Mouse (Mus musculus): ENCODE data around the gene Naa15. TPM values are rescaled to one million over a fixed set of nuclear protein-coding genes. Genes with fewer than 3 reads are reported as not detected.
"Not testable (repeated sequence)": the region's sequence is repeated elsewhere in the genome, so short reads cannot be mapped to it uniquely, and the experiment has no call there.

The Naa15 gene
- polyA plus RNA-seq, 1 experiment, result 3.9 TPM

GRCm38 (mm10) chr3:51416364-51417134 is 1.6 kb downstream of the Naa15 start:
- TF ChIP-seq POLR2A (IDR thresholded peaks at IDR 0.05; ENCODE audit: borderline replicate concordance, extremely low read depth, low read depth, low read length) (no peak), CTCF (IDR thresholded peaks at IDR 0.05; ENCODE audit: insufficient read depth, low read length) (no peak)
- peak; percentile 48 for DNase-seq
- peak overlapping the region; percentile 98 for H3K4me3 ChIP-seq (replicated peaks; ENCODE audit: extremely low read depth, low read depth, low read length)
- H3K4me1 ChIP-seq (ENCODE audit: control insufficient read depth, insufficient read depth, low read length), result peaks cover 10% of the 10 kb centered on the region
- under 1% methylated on average over 68 of the region's 68 CpGs for WGBS

DNA sequence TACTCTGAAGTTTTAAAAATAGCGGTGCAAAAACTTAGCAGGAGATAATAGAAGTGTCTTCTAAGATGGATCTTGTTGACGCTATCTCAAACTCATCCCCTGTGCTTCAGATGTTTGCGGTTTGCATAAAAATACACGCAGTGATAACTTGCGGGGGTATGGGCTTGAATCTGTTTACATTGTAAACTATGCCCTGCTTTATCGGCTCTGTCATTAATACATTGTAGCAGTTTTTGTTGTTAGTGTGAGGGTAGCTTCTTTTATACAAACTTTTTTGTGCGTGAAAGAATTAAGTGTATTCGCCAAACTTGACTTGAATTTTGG is 2.1 kb downstream of the Naa15 start:
- no peak for DNase-seq
- H3K4me1 ChIP-seq (ENCODE audit: control insufficient read depth, insufficient read depth, low read length), result peaks cover 10% of the 10 kb centered on the region
- TF ChIP-seq CTCF (IDR thresholded peaks at IDR 0.05; ENCODE audit: insufficient read depth, low read length) (no peak), POLR2A (IDR thresholded peaks at IDR 0.05; ENCODE audit: borderline replicate concordance, extremely low read depth, low read depth, low read length) (no peak)
- 5% methylated on average over 8 of the region's 8 CpGs for WGBS
- H3K4me3 ChIP-seq (replicated peaks; ENCODE audit: extremely low read depth, low read depth, low read length), result peak overlapping the region; percentile 98

DNA sequence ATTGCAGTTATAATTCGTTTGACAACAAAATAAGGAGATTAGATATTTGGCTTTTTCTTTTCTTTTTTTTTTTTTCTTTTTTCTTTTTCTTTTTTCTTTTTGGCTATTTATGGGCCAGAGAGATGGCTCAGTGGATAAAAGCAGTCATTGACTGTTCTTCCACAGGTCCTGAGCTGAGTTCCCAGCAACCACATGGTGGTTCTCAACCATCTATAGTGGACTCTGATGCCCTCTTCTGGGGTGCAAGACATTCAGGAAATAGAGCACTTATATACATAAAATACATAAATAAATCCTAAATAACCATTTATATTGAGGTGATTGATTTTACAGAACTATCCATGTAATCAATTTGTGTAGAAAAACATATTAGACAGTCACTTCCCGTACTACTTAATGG is 2.5 kb downstream of the Naa15 start:
- no peak for TF ChIP-seq CTCF (IDR thresholded peaks at IDR 0.05; ENCODE audit: insufficient read depth, low read length)
- no peak for TF ChIP-seq POLR2A (IDR thresholded peaks at IDR 0.05; ENCODE audit: borderline replicate concordance, extremely low read depth, low read depth, low read length)
- Histone ChIP-seq H3K4me3 (replicated peaks; ENCODE audit: extremely low read depth, low read depth, low read length) (no peak overlapping the region), H3K4me1 (ENCODE audit: control insufficient read depth, insufficient read depth, low read length) (peaks cover 10% of the 10 kb centered on the region)
- DNase-seq, result no peak
- WGBS, result 33% methylated on average over 2 of the region's 2 CpGs

DNA sequence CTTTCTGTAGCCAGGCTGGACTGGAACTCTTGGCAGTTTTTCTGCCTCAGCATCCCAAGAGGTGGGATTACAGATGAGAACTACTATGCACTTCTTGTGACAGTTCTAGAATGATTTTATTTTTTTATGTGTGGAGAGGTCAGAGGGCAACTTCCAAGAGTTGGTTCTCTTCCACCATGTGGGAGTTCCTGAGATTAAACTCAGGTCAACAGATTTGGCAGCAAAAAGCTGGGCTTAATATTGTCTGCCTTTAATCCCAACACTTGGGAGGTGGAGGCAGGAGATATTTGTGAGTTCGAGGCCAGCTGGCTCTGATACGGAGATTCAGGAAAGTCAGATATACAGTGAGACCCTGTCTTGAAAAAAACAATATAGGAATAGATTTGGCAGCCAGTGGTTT is 3.0 kb downstream of the Naa15 start:
- WGBS, result 42% methylated on average over 2 of the region's 2 CpGs
- H3K4me3 ChIP-seq (replicated peaks; ENCODE audit: extremely low read depth, low read depth, low read length), result no peak overlapping the region

DNA sequence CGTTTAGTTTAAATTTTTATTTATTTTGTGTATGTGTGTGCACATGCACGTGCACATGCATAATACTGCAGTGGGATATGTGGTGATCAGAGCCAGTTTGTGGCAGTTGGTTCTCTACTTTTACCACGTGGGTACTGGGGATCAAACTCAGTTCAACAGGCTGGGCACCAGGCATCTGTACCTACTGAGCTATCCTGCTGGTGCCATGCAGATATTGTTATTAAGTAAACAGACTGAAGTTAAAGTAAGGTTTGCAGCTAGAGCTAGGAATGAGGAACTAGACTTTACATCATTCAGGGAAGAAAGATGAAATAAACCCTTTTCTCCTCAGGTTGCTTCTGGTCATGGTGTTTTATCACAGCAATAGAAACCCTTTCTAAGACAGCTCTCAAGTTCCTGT is 7.0 kb downstream of the Naa15 start:
- no peak for TF ChIP-seq POLR2A (IDR thresholded peaks at IDR 0.05; ENCODE audit: borderline replicate concordance, extremely low read depth, low read depth, low read length)
- TF ChIP-seq CTCF (IDR thresholded peaks at IDR 0.05; ENCODE audit: insufficient read depth, low read length), result no peak
- H3K4me1 ChIP-seq (ENCODE audit: control insufficient read depth, insufficient read depth, low read length), result peaks cover 6% of the 10 kb centered on the region
- WGBS, result 50% methylated on average over 3 of the region's 3 CpGs
- H3K4me3 ChIP-seq (replicated peaks; ENCODE audit: extremely low read depth, low read depth, low read length), result no peak overlapping the region
- DNase-seq, result no peak

More for the DNA sequence above, 3.0 kb downstream of the Naa15 start:
- peaks cover 10% of the 10 kb centered on the region for H3K4me1 ChIP-seq (ENCODE audit: control insufficient read depth, insufficient read depth, low read length)
- TF ChIP-seq POLR2A (IDR thresholded peaks at IDR 0.05; ENCODE audit: borderline replicate concordance, extremely low read depth, low read depth, low read length) (no peak), CTCF (IDR thresholded peaks at IDR 0.05; ENCODE audit: insufficient read depth, low read length) (no peak)
- DNase-seq, result no peak

DNA sequence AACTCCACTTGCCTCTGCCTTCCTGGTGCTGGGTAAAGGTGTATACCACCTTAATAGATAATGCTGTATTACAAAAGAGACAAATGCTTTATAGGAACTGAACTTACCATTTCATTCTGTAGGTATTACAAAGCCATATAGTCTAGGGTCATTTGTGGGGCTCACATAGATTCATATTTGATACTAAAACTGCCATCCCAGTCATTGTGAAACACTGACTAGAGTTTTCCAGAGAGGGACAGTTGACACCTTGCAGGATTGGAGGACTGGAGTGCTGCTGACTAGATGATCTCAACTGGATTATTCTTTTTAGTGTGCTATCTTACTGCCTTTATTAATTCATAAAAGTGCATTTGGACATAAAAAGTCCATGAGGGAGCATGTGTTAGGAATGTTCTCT is 10.4 kb downstream of the Naa15 start:
- Histone ChIP-seq H3K4me3 (replicated peaks; ENCODE audit: extremely low read depth, low read depth, low read length) (no peak overlapping the region), H3K4me1 (ENCODE audit: control insufficient read depth, insufficient read depth, low read length) (no peaks in the 10 kb centered on the region; the same call in 1 of the 2 replicates)
- TF ChIP-seq POLR2A (IDR thresholded peaks at IDR 0.05; ENCODE audit: borderline replicate concordance, extremely low read depth, low read depth, low read length) (no peak), CTCF (IDR thresholded peaks at IDR 0.05; ENCODE audit: insufficient read depth, low read length) (no peak)
- no peak for DNase-seq

DNA sequence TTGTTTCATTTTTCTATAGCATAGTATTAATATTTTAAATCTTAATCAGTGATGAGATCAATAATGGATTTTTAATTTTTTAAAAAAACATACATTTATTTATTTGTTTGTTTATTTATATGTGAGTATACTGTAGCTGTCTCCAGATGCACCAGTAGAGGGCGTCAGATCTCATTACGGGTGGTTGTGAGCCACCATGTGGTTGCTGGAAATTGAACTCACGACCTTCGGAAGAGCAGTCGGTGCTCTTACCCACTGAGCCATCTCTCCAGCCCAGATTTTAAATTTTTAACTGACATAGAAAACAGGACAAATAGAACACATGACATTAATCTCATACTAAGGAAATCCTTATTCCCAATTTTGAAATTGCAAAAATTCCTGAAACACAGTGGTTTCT is 19.4 kb downstream of the Naa15 start:
- DNase-seq; H3K4me1 ChIP-seq (ENCODE audit: control insufficient read depth, insufficient read depth, low read length); H3K4me3 ChIP-seq (replicated peaks; ENCODE audit: extremely low read depth, low read depth, low read length): not testable (repeated sequence)
- WGBS, result 86% methylated on average over 5 of the region's 5 CpGs

DNA sequence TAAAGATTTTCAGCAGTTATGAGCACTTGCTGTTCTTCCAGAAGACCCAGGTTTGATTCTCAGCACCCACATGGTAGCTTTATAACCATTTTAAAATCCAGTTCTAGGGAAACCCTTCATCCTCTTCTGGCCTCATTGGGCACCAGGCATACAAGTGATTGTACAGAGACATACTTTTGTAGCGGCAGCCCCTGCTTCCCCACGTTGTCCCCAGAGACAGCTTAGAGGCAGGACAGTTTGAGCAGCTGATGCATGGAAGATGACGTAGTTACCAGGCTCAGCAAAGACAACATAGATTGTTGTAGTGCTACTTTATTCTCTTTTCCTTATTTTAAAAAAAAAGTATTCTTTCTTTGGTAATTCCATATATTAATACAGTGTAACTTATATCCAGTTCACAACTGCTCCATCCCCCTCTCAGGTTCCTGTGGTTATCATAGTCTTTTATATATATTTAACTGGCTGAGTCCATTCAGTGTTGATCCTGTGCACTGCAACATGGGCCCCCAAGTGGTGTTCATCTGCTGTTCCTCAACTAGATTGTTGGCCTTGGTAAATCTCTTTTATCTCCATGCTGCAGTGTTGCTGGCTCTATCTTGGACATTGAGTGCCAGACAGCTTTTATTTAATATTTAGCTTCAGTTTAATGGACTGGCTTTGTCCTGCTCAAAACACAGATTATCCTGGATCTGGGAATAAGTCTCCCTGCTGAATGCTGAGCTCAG is 20.1 kb downstream of the Naa15 start:
- no peak for DNase-seq
- Histone ChIP-seq H3K4me3 (replicated peaks; ENCODE audit: extremely low read depth, low read depth, low read length) (no peak overlapping the region), H3K4me1 (ENCODE audit: control insufficient read depth, insufficient read depth, low read length) (no peaks in the 10 kb centered on the region)
- WGBS, result 92% methylated on average over 3 of the region's 3 CpGs
- TF ChIP-seq POLR2A (IDR thresholded peaks at IDR 0.05; ENCODE audit: borderline replicate concordance, extremely low read depth, low read depth, low read length) (no peak), CTCF (IDR thresholded peaks at IDR 0.05; ENCODE audit: insufficient read depth, low read length) (no peak)

GRCm38 (mm10) chr3:51468530-51468929 is 53.6 kb downstream of the Naa15 start:
- Histone ChIP-seq H3K4me3 (replicated peaks; ENCODE audit: extremely low read depth, low read depth, low read length) (no peak overlapping the region), H3K4me1 (ENCODE audit: control insufficient read depth, insufficient read depth, low read length) (no peaks in the 10 kb centered on the region)
- TF ChIP-seq CTCF (IDR thresholded peaks at IDR 0.05; ENCODE audit: insufficient read depth, low read length), result no peak
- TF ChIP-seq POLR2A (IDR thresholded peaks at IDR 0.05; ENCODE audit: borderline replicate concordance, extremely low read depth, low read depth, low read length), result no peak
- 84% methylated on average over 2 of the region's 2 CpGs for WGBS
- no peak for DNase-seq

- no peak for TF ChIP-seq POLR2A (IDR thresholded peaks at IDR 0.05; ENCODE audit: borderline replicate concordance, extremely low read depth, low read depth, low read length)
- TF ChIP-seq CTCF (IDR thresholded peaks at IDR 0.05; ENCODE audit: insufficient read depth, low read length), result no peak
- WGBS, result 67% methylated on average over 4 of the region's 4 CpGs
- no peak for DNase-seq
- H3K4me1 ChIP-seq (ENCODE audit: control insufficient read depth, insufficient read depth, low read length), result no peaks in the 10 kb centered on the region
- H3K4me3 ChIP-seq (replicated peaks; ENCODE audit: extremely low read depth, low read depth, low read length), result no peak overlapping the region
These were observed 60.8 kb downstream of the Naa15 start for GRCm38 (mm10) chr3:51475706-51476105.
